Mouse (Mus musculus) stomach, embryonic 16.5 days (tissue): Measurements from ENCODE around the gene Saxo1. TPM values are rescaled to one million over a fixed set of nuclear protein-coding genes. Genes with fewer than 3 reads are reported as not detected.
A peak's percentile ranks its signal among the peaks of the same experiment; 100 is the strongest.

Experiments
- ATAC-seq: fragments of 200-750 bp; cut with Nextera tagmentation; 2 replicates; pipeline ENCODE4 v1.8.0; 2017; ENCODE audit warnings: moderate number of reproducible peaks, moderate TSS enrichment; ENCODE audit not compliant: insufficient read depth, low FRiP score
- H3K27ac ChIP-seq: fragments of 300-500 bp; sonication (generic); 2 replicates; pipeline ENCODE4 v1.5.1; 2014; ENCODE audit warnings: low read length
- H3K27me3 ChIP-seq: fragments of 300-500 bp; sonication (generic); 2 replicates; pipeline ENCODE4 v1.6.1; 2014; ENCODE audit warnings: low read length, control low read depth, mixed read lengths; ENCODE audit not compliant: control insufficient read depth, insufficient read depth
- H3K36me3 ChIP-seq: fragments of 300-500 bp; sonication (generic); 2 replicates; pipeline ENCODE4 v1.6.1; 2014; ENCODE audit warnings: low read length; ENCODE audit not compliant: control insufficient read depth, insufficient read depth
- H3K4me1 ChIP-seq: fragments of 300-500 bp; sonication (generic); 2 replicates; pipeline ENCODE4 v1.6.1; 2014; ENCODE audit warnings: low read length, control low read depth, mixed read lengths; ENCODE audit not compliant: control insufficient read depth, insufficient read depth
- H3K4me2 ChIP-seq: fragments of 300-500 bp; sonication (generic); 2 replicates; pipeline ENCODE4 v1.6.1; 2014; ENCODE audit warnings: low read depth, low read length, mixed read lengths
- H3K4me3 ChIP-seq: fragments of 300-500 bp; sonication (generic); replicated peaks from 2 replicates; pipeline ENCODE4 v1.5.1; 2014; ENCODE audit warnings: mild to moderate bottlenecking, low read length
- H3K9ac ChIP-seq: fragments of 300-500 bp; sonication (generic); 2 replicates; pipeline ENCODE4 v1.6.1; 2014; ENCODE audit warnings: low read length
- H3K9me3 ChIP-seq: fragments of 300-500 bp; sonication (generic); replicated peaks from 2 replicates; pipeline ENCODE4 v1.6.1; 2016; ENCODE audit warnings: low read length, control low read depth; ENCODE audit not compliant: control insufficient read depth
- WGBS: fragments of 180-500 bp; shearing (Covaris S2); extraction: QIAGEN DNeasy Blood & Tissue Kit; methylation state at CpG from one replicate; pipeline ENCODE4 v1.1.7; 2014; 5-methylcytosine and 5-hydroxymethylcytosine counted together
- polyA plus RNA-seq: library from polyadenylated mRNA; unstranded; fragments of >200 nt; fragmentation: Nextera tagmentation; extraction: Ambion mirVana; gene quantifications from 2 replicates; pipeline ENCODE4 v1.2.1, GENCODE M21; 2015

Saxo1 gene
- polyA plus RNA-seq: 0.13 TPM in 1 of 2 replicates, not detected in the other

GRCm38 (mm10) chr4:86558228-86558627 lies at the start of gene Saxo1:
Gene Saxo1, minus strand, starts transcription at chr4:86558328.
- Histone ChIP-seq H3K36me3 (no peaks in the 10 kb centered on the region), H3K9ac (no peak within 1 kb of the TSS), H3K4me1 (no peaks in the 10 kb centered on the region), H3K9me3 (no peaks in the 10 kb centered on the region), H3K4me3 (no peak within 1 kb of the TSS), H3K4me2 (no peak within 1 kb of the TSS), H3K27me3 (no peaks in the 10 kb centered on the region), H3K27ac (no peak within 1 kb of the TSS)
- WGBS: 90% methylated on average over 7 of the region's 7 CpGs
- ATAC-seq: no peak

GRCm38 (mm10) chr4:86591304-86591703 lies 33.2 kb upstream of the Saxo1 start:
- no peak overlapping the region for H3K4me3 ChIP-seq
- H3K9ac ChIP-seq: no peak overlapping the region
- no peak for ATAC-seq
- no peak overlapping the region for H3K4me2 ChIP-seq
- no peaks in the 10 kb centered on the region for H3K27me3 ChIP-seq
- H3K4me1 ChIP-seq: no peaks in the 10 kb centered on the region
- peaks cover 14% of the 10 kb centered on the region; the same call in 1 of the 2 replicates for H3K36me3 ChIP-seq
- no peak overlapping the region for H3K27ac ChIP-seq
- WGBS: 89% methylated on average over 2 of the region's 2 CpGs
- H3K9me3 ChIP-seq: no peaks in the 10 kb centered on the region

- Histone ChIP-seq H3K36me3 (peaks cover 14% of the 10 kb centered on the region; the same call in 1 of the 2 replicates), H3K4me2 (no peak overlapping the region), H3K4me3 (no peak overlapping the region), H3K4me1 (no peaks in the 10 kb centered on the region), H3K9me3 (no peaks in the 10 kb centered on the region), H3K27ac (no peak overlapping the region), H3K27me3 (no peaks in the 10 kb centered on the region), H3K9ac (no peak overlapping the region)
- 87% methylated on average over 3 of the region's 3 CpGs for WGBS
- no peak for ATAC-seq
Measured at GRCm38 (mm10) chr4:86588236-86588635, 30.1 kb upstream of the Saxo1 start.

- H3K4me1 ChIP-seq: peaks cover 16% of the 10 kb centered on the region
- peaks cover 11% of the 10 kb centered on the region for H3K36me3 ChIP-seq
- H3K4me2 ChIP-seq: no peak overlapping the region
- no peak overlapping the region for H3K4me3 ChIP-seq
- no peak for ATAC-seq
- H3K27me3 ChIP-seq: no peaks in the 10 kb centered on the region
- no peaks in the 10 kb centered on the region for H3K9me3 ChIP-seq
- no peak overlapping the region for H3K27ac ChIP-seq
- WGBS: 79% methylated on average over 3 of the region's 3 CpGs
- no peak overlapping the region for H3K9ac ChIP-seq
Measured at GRCm38 (mm10) chr4:86580591-86580990, 22.5 kb upstream of the Saxo1 start.

DNA sequence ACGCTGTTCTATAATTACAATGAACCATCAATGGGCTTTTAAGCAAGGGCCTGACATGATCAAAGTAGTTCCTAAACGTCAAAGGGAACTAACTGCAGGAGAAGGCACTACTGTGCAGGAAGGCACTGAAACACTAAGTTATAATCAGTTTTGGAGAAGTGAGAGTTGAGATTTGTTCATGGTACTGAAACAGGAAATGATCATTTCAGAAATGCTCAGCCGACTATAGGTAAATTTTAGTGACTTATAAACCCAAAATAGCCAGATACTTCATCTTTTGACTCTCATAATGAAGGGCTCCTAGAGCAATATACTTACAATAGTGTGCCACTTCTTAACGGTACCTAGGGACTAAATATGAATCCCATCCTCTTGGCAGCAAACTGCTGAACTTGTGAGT lies 21.9 kb upstream of the Saxo1 start:
- WGBS: 64% methylated on average over 4 of the region's 4 CpGs
- H3K4me1 ChIP-seq: peaks cover 16% of the 10 kb centered on the region
- no peak for ATAC-seq
- H3K4me2 ChIP-seq: no peak overlapping the region
- H3K27me3 ChIP-seq: no peaks in the 10 kb centered on the region
- H3K27ac ChIP-seq: no peak overlapping the region
- no peak overlapping the region for H3K9ac ChIP-seq
- H3K4me3 ChIP-seq: no peak overlapping the region
- peaks cover 11% of the 10 kb centered on the region for H3K36me3 ChIP-seq
- no peaks in the 10 kb centered on the region for H3K9me3 ChIP-seq

DNA sequence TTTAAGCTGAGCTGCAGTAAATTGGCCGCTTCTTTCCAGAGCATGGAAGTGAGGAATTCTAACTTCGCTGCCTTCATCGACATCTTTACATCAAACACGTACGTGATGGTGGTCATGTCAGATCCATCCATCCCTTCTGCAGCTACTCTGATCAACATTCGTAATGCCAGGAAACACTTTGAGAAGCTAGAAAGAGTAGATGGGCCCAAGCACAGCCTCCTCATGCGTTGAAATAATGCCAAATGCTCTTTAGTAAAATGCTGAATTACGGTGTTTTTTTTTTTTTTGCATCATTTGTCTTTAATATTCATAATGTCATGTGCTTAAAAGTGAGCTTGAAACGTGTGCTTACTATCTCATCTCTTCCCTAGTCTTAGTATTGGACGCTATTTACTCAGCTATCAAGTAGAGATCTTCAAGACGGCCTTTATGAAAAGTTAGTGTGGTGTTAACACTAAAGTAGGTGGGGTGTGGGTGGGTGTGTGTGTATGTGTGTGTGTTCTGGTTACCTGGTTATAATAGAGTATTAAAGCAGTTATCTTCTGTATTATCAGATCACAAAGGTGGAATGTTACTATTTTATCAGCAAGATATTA lies 18.6 kb upstream of the Saxo1 start:
- H3K27ac ChIP-seq: peak overlapping the region; percentile 99
- no peak for ATAC-seq

DNA sequence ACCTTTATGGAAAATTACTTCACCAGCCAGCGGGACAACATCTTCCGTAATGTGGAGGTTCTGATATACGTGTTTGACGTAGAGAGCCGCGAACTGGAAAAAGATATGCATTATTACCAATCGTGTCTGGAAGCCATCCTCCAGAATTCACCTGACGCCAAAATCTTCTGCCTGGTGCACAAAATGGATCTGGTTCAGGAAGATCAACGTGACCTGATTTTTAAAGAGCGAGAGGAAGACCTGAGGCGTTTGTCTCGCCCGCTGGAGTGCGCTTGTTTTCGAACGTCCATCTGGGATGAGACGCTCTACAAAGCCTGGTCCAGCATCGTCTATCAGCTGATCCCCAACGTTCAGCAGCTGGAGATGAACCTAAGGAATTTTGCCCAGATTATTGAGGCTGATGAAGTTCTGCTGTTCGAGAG lies 18.0 kb upstream of the Saxo1 start:
- Histone ChIP-seq H3K4me3 (peak overlapping the region; percentile 93), H3K9ac (peak overlapping the region; percentile 94), H3K27me3 (no peaks in the 10 kb centered on the region), H3K4me2 (peak overlapping the region; percentile 84), H3K9me3 (no peaks in the 10 kb centered on the region), H3K4me1 (peaks cover 16% of the 10 kb centered on the region), H3K27ac (peak overlapping the region; percentile 99), H3K36me3 (no peaks in the 10 kb centered on the region; the same call in 1 of the 2 replicates)
- no peak for ATAC-seq
- 0% methylated on average over 20 of the region's 20 CpGs for WGBS

More for the DNA sequence above, 18.6 kb upstream of the Saxo1 start:
- WGBS: 3% methylated on average over 11 of the region's 11 CpGs
- peak overlapping the region; percentile 84 for H3K4me2 ChIP-seq
- peaks cover 16% of the 10 kb centered on the region for H3K4me1 ChIP-seq
- no peaks in the 10 kb centered on the region for H3K27me3 ChIP-seq
- H3K9me3 ChIP-seq: no peaks in the 10 kb centered on the region
- H3K9ac ChIP-seq: peak overlapping the region; percentile 94
- H3K4me3 ChIP-seq: peak overlapping the region; percentile 93
- no peaks in the 10 kb centered on the region; the same call in 1 of the 2 replicates for H3K36me3 ChIP-seq

GRCm38 (mm10) chr4:86575283-86575983 lies 17.3 kb upstream of the Saxo1 start, which contains the start of gene Rraga:
Gene Rraga, plus strand, starts transcription at chr4:86575668.
- H3K9me3 ChIP-seq: no peaks in the 10 kb centered on the region
- peak within 1 kb of the TSS; percentile 84 for H3K4me2 ChIP-seq
- H3K27ac ChIP-seq: peak within 1 kb of the TSS; percentile 99
- WGBS: under 1% methylated on average over 53 of the region's 53 CpGs
- H3K4me3 ChIP-seq: peak within 1 kb of the TSS; percentile 93
- H3K4me1 ChIP-seq: peaks cover 16% of the 10 kb centered on the region
- H3K9ac ChIP-seq: peak within 1 kb of the TSS; percentile 94
- H3K36me3 ChIP-seq: no peaks in the 10 kb centered on the region; the same call in 1 of the 2 replicates
- H3K27me3 ChIP-seq: no peaks in the 10 kb centered on the region
- ATAC-seq: peak; percentile 97

DNA sequence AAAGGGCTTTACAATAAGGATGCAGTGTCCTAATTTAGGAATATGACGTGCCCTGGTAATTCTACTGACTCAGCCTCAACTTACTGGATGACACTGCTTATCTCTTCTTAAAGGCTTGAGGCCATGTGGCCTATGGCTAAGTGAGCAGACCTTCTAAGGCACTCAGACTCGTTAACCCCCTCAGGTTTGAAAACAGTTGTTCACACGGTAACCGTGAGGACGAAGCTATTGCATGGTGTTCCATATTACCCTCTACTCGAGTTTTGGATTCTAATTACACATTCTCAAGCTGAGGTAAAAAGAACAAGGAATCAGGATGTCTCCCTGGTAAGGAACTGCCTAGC lies 16.8 kb upstream of the Saxo1 start:
- no peaks in the 10 kb centered on the region for H3K27me3 ChIP-seq
- H3K36me3 ChIP-seq: no peaks in the 10 kb centered on the region; the same call in 1 of the 2 replicates
- H3K9me3 ChIP-seq: no peaks in the 10 kb centered on the region
- H3K4me2 ChIP-seq: peak overlapping the region; percentile 72
- peak; percentile 0; the same call in 1 of the 2 replicates for ATAC-seq
- H3K9ac ChIP-seq: peak overlapping the region; percentile 94
- WGBS: 17% methylated on average over 6 of the region's 6 CpGs
- peak overlapping the region; percentile 99 for H3K27ac ChIP-seq
- peak overlapping the region; percentile 93 for H3K4me3 ChIP-seq
- H3K4me1 ChIP-seq: peaks cover 16% of the 10 kb centered on the region
